Mouse (Mus musculus): ENCODE results near the gene Cyp2j7. TPM values are rescaled to one million over a fixed set of nuclear protein-coding genes. Genes with fewer than 3 reads are reported as not detected.

Gene Cyp2j7
- polyA plus RNA-seq, 1 experiment from 2014 or later, result not detected

Other genes with a start within 250 kb of the Cyp2j7 start
- not detected in 2 replicates for gene Cyp2j13, start 159.1 kb downstream of the Cyp2j7 start, polyA plus RNA-seq (2014; fragmentation: Nextera tagmentation; extraction: Ambion mirVana)
- not detected in 2 replicates for gene Cyp2j12, start 95.5 kb downstream of the Cyp2j7 start, polyA plus RNA-seq (2014; fragmentation: Nextera tagmentation; extraction: Ambion mirVana)
- gene Cyp2j11, start 112.0 kb upstream of the Cyp2j7 start, polyA plus RNA-seq (2014; fragmentation: Nextera tagmentation; extraction: Ambion mirVana), result not detected in 2 replicates